Mouse (Mus musculus) forebrain, embryonic 16.5 days (tissue): ENCODE measurements around the gene Ddx31. TPM values are rescaled to one million over a fixed set of nuclear protein-coding genes. Genes with fewer than 3 reads are reported as not detected.
A peak's percentile ranks its signal among the peaks of the same experiment; 100 is the strongest.

Experiments
- ATAC-seq: fragments of 200-750 bp; cut with Nextera tagmentation; 2 replicates; pipeline ENCODE4 v1.8.0; 2017; ENCODE audit warnings: mild to moderate bottlenecking, moderate library complexity
- H3K27ac ChIP-seq: fragments of 300-500 bp; sonication (generic); 2 replicates; pipeline ENCODE4 v1.5.1; 2014; ENCODE audit warnings: low read length, control low read depth
- H3K27me3 ChIP-seq: fragments of 300-500 bp; sonication (generic); replicated peaks from 2 replicates; pipeline ENCODE4 v1.6.1; 2014; ENCODE audit warnings: low read length; ENCODE audit not compliant: control insufficient read depth, insufficient read depth
- H3K36me3 ChIP-seq: fragments of 300-500 bp; sonication (generic); 2 replicates; pipeline ENCODE4 v1.6.1; 2014; ENCODE audit not compliant: control insufficient read depth, insufficient read depth
- H3K4me1 ChIP-seq: fragments of 300-500 bp; sonication (generic); replicated peaks from 2 replicates; pipeline ENCODE4 v1.6.1; 2014; ENCODE audit warnings: low read length; ENCODE audit not compliant: control insufficient read depth, insufficient read depth
- H3K4me2 ChIP-seq: fragments of 300-500 bp; sonication (generic); 2 replicates; pipeline ENCODE4 v1.6.1; 2014; ENCODE audit warnings: mild to moderate bottlenecking, low read length, control low read depth
- H3K4me3 ChIP-seq: fragments of 300-500 bp; sonication (generic); replicated peaks from 2 replicates; pipeline ENCODE4 v1.5.1; 2014; ENCODE audit warnings: mild to moderate bottlenecking, low read length, control low read depth
- H3K9ac ChIP-seq: fragments of 300-500 bp; sonication (generic); replicated peaks from 2 replicates; pipeline ENCODE4 v1.6.1; 2014; ENCODE audit warnings: low read depth, low read length, control low read depth
- H3K9me3 ChIP-seq: fragments of 300-500 bp; sonication (generic); 2 replicates; pipeline ENCODE4 v1.6.1; 2016; ENCODE audit warnings: low read length; ENCODE audit not compliant: control insufficient read depth
- WGBS: fragments of 180-500 bp; shearing (Covaris S2); extraction: QIAGEN DNeasy Blood & Tissue Kit; methylation state at CpG from one replicate; pipeline ENCODE4 v1.1.7; 2014; 5-methylcytosine and 5-hydroxymethylcytosine counted together
- polyA plus RNA-seq: library from polyadenylated mRNA; unstranded; fragments of >200 nt; fragmentation: Nextera tagmentation; extraction: Ambion mirVana; gene quantifications from 2 replicates; pipeline ENCODE4 v1.2.1, GENCODE M21; 2015

Ddx31 gene
- polyA plus RNA-seq, 1 experiment from 2014 or later, result 17.6 TPM

DNA sequence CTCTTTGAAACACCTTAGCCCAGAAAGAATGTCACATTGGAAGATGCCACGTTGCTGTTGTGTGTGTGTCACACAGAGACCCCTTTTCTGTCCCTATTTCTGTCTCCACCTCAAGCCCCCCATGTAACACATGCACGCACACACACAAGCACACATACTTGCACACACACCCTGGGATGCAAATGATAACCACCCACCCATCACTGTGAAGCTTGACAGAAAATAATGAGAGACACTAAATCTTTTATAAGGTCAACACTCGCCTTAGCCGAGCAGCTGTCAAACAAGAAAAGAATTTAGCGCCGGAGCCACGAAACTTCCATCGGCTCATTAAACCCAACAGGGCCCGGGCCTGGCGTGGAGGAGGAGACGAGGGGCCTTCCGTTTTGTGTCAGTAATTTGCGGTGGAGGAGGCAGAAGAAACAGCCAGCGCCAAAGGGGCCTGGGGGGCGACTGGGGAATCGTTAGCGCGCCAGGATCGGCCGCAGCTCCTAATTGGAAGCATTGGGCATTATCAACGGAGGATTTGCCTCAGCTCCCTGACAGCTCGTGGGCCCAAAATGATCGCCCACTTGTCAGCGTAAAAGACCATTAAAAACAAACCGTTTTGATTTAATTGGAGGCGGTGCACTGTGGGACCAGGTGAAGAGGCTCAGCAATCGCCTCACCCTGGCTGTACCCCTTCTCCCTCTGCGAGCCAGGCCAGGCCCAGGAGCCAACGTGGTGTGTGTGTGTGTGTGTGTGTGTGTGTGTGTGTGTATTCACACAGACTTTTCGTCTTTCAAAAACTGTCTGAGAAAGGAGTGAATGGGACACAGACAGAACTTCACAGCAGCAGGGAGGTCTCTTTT is 103.7 kb downstream of the Ddx31 start:
- Histone ChIP-seq H3K36me3 (no peaks in the 10 kb centered on the region), H3K27ac (no peak overlapping the region), H3K27me3 (no peaks in the 10 kb centered on the region), H3K9me3 (no peaks in the 10 kb centered on the region), H3K9ac (no peak overlapping the region; the same call in 1 of the 2 replicates), H3K4me1 (peaks cover 11% of the 10 kb centered on the region), H3K4me3 (no peak overlapping the region), H3K4me2 (peak overlapping the region; percentile 23; the same call in 1 of the 2 replicates)
- 6% methylated on average over 30 of the region's 30 CpGs for WGBS
- ATAC-seq, result peak; percentile 57

DNA sequence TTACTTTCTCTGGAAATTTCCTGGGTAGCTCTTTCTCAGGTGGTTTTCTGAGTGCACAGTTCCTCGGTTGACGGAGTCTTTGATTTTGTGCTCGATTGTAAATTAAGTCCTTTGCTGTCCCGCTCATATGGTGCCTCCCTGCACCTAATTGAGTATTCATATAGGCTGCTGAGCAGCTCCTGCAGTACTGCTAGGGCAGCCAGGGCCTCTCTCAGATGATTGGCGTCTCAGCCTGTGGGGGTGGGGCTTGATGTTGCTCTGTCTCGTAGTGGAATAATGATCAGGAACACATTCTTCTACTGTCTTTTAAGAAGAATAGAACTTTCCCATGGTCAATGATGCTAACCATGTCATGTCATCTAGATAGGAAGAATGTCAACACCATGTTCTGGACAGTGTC is 105.2 kb downstream of the Ddx31 start:
- H3K27ac ChIP-seq, result no peak overlapping the region
- WGBS, result 19% methylated on average over 6 of the region's 6 CpGs
- no peaks in the 10 kb centered on the region for H3K9me3 ChIP-seq
- H3K4me2 ChIP-seq, result no peak overlapping the region
- H3K36me3 ChIP-seq, result no peaks in the 10 kb centered on the region
- H3K9ac ChIP-seq, result no peak overlapping the region
- no peak overlapping the region for H3K4me3 ChIP-seq
- ATAC-seq, result no peak
- peaks cover 11% of the 10 kb centered on the region for H3K4me1 ChIP-seq
- H3K27me3 ChIP-seq, result no peaks in the 10 kb centered on the region

DNA sequence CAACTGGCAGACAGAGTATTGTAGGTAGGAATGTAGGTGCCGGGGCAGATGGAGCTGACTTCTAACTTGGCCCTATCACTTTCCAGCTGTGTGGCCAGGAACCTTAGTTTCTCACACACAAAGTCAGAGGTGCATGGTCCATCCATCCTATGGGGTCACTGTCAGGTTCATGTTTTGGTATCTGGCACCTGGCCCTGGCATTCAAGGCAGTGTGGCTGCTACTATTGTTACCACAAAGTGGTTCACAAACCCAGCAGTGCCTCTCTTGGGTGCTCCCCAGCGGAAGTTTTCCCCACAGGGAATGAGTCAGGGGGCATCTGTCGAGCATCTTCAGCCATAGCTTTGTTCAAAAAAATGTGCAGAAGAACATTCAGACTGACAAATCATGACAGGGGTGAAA is 106.1 kb downstream of the Ddx31 start:
- H3K27me3 ChIP-seq, result no peaks in the 10 kb centered on the region
- ATAC-seq, result no peak
- H3K4me1 ChIP-seq, result peaks cover 11% of the 10 kb centered on the region

DNA sequence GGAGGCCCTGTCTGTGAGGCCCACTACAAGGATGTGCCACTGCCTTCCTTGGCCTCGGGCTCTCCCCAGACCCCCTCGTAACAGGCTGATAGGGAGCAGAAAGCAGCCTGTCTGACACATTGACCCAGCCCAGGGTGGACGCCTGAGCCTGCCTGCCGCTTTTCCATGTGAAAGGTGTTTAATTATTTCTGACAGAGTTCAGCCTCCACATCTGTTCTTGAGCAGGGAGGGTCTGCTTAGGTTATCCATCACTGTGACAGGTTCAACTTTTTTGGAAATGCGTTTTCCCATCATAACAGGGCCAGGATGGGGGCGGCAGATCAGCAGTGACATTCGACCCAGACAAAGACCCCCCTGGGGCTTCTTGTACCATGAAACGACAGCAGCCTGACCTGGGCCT is 112.8 kb downstream of the Ddx31 start:
- Histone ChIP-seq H3K4me2 (no peak overlapping the region), H3K9me3 (no peaks in the 10 kb centered on the region), H3K27me3 (no peaks in the 10 kb centered on the region), H3K9ac (no peak overlapping the region), H3K36me3 (no peaks in the 10 kb centered on the region), H3K4me1 (no peaks in the 10 kb centered on the region), H3K27ac (no peak overlapping the region), H3K4me3 (no peak overlapping the region)
- WGBS, result 63% methylated on average over 8 of the region's 8 CpGs
- no peak for ATAC-seq

More for the DNA sequence above, 106.1 kb downstream of the Ddx31 start:
- H3K27ac ChIP-seq, result no peak overlapping the region
- no peaks in the 10 kb centered on the region for H3K9me3 ChIP-seq
- no peak overlapping the region for H3K4me2 ChIP-seq
- no peak overlapping the region for H3K9ac ChIP-seq
- no peak overlapping the region for H3K4me3 ChIP-seq
- WGBS, result 84% methylated on average over 3 of the region's 3 CpGs
- H3K36me3 ChIP-seq, result no peaks in the 10 kb centered on the region

DNA sequence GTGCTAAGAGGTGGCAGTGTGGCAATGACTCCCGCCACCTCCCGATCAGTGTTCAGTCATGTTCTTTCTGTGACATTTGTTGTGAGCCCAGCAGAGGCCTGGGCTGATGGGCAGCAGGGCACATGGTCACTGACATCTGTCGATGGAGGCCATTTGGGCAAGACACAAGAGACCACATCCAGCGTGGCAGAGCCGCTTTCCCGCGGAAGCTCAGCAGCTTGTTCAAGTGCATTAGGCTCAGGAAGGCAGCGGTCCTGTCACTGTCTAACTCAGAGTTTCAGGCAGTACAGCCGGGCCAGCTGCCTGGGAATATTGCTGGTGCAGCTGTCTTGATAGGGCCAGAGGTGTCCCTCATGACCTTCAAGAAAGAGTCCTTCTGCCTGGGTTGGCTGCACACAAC is 114.4 kb downstream of the Ddx31 start:
- H3K9me3 ChIP-seq, result no peaks in the 10 kb centered on the region
- no peak for ATAC-seq
- no peaks in the 10 kb centered on the region for H3K4me1 ChIP-seq
- no peak overlapping the region for H3K4me2 ChIP-seq
- 72% methylated on average over 9 of the region's 9 CpGs for WGBS
- no peak overlapping the region for H3K27ac ChIP-seq
- no peaks in the 10 kb centered on the region for H3K36me3 ChIP-seq
- H3K9ac ChIP-seq, result no peak overlapping the region
- H3K4me3 ChIP-seq, result no peak overlapping the region
- H3K27me3 ChIP-seq, result no peaks in the 10 kb centered on the region

Other genes with a start within 250 kb of the Ddx31 start
- not detected in 2 replicates for gene Gfi1b, start 218.4 kb upstream of the Ddx31 start, polyA plus RNA-seq
- gene Tsc1, start 199.2 kb upstream of the Ddx31 start, polyA plus RNA-seq, result 32.7 and 42.7 TPM in 2 replicates
- gene Spaca9, start 140.7 kb upstream of the Ddx31 start, polyA plus RNA-seq, result 1.4 and 2.1 TPM in 2 replicates
- 1.0 and 1.5 TPM in 2 replicates for gene Ak8, start 140.2 kb upstream of the Ddx31 start, polyA plus RNA-seq
- 21.2 and 24.7 TPM in 2 replicates for gene Gtf3c4, start within 50 bp of the Ddx31 start, polyA plus RNA-seq
- 0.83 and 0.89 TPM in 2 replicates for gene Barhl1, start 76.3 kb downstream of the Ddx31 start, polyA plus RNA-seq
- 0.20 TPM in 1 of 2 replicates, not detected in the other for gene Cfap77, start 214.7 kb downstream of the Ddx31 start, polyA plus RNA-seq
- 9.6 and 9.8 TPM in 2 replicates for gene Ttf1, start 219.9 kb downstream of the Ddx31 start, polyA plus RNA-seq